Mouse (Mus musculus): ENCODE measurements around the gene Gm7168.
"Not testable (repeated sequence)": the region's sequence is repeated elsewhere in the genome, so short reads cannot be mapped to it uniquely, and the experiment has no call there.

Gm7168 gene

DNA sequence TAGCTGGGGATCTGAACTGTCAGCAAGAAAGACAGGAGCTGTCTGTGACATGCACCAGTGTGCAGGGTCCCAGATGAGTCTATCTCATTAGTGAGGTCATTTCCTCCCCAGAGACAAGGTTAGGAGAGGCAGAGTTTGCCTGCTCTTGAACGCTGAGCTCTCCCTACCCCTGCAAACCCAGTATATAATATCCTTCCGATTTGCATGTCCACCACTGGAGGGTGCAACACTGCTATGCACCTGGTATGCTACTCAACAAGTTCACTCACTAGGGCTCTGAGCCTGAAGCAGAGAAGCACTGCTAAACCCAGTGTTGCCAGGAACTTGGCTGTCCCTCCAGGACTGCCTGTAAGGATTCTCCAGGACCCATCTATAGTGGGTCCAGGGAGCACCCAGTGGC, 45.3 kb downstream of the Gm7168 start:
- not testable (repeated sequence) for DNase-seq (ENCODE audit: low spot score)
